Mouse (Mus musculus): ENCODE results near the gene Cd320.
"Not testable (repeated sequence)": the region's sequence is repeated elsewhere in the genome, so short reads cannot be mapped to it uniquely, and the experiment has no call there.

Cd320 gene

GRCm38 (mm10) chr17:33842966-33843795 is at the start of gene Cd320:
Gene Cd320 (plus strand): TSS chr17:33843091.
- DNase-seq: peak; percentile 91 to 93

- no peak for DNase-seq
Measured at GRCm38 (mm10) chr17:33798306-33798705, 44.6 kb upstream of the Cd320 start.

- no peak for DNase-seq
Measured at GRCm38 (mm10) chr17:33799277-33799676, 43.6 kb upstream of the Cd320 start.

DNA sequence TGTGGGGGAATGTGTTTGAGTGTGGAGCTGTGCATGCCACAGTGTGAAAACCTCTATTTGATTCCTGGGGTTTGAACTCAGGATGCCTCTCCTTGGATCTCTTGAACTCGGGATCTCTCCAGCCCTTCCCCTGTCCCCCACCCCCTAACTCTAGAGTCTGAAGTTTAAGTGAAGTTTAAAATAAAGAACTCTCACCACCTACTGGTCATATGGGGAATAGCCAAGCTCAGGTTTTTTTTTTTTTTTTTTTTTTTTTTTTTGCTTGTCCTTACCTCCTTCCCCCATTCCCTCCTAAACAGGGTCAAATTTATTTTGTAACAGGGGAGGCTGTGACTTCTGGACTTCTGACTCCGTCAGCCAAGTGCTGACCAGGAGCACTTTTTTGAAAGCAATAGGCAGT is 40.7 kb upstream of the Cd320 start:
- no peak for DNase-seq

DNA sequence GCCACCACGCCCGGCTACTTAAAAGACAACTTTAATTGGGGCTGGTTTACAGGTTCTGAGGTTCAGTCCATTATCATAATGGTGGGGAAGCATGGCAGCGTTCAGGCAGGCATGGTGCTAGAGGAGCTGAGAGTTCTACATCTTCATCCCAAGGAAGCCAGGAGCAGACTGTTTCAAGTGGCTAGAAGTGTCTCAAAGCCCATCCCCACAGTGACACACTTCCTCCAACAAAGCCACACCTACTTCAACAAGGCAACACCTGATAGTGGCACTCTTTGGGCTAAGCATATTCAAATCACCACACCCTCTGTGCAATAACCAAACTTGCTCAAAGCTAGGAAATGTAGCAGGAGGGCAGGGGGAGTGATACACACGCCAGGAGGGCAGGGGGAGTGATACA is 38.7 kb upstream of the Cd320 start:
- no peak for DNase-seq

- no peak for DNase-seq
Measured at GRCm38 (mm10) chr17:33804745-33805144, 38.1 kb upstream of the Cd320 start.

- DNase-seq: no peak
Measured at GRCm38 (mm10) chr17:33807181-33807888, 35.6 kb upstream of the Cd320 start.

GRCm38 (mm10) chr17:33808192-33808591 is 34.7 kb upstream of the Cd320 start:
- no peak for DNase-seq

GRCm38 (mm10) chr17:33810334-33811141 is 32.4 kb upstream of the Cd320 start, which contains the start of gene Kank3:
Gene Kank3 (plus strand): TSS chr17:33810519.
- DNase-seq: peak; percentile 84 to 89

DNA sequence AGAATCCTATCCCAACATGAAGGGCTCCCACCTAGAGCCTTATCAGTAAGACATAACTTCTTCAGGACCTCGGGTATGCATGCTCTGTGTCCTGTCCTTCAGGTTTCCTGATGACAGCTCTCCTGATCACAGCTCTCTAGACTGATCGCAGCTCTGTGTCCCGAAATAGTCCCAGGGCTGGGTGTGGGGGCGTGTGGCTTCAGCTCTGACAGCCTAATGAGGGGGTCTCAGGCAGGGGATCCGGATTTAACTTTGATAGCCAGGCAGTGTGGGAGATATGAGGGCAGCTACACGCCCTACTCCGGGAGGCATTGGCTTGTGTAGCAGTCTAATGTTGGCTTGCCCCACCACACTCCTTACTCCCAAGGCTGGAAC is 31.8 kb upstream of the Cd320 start:
- DNase-seq: no peak

- DNase-seq: no peak
Measured at GRCm38 (mm10) chr17:33812475-33812874, 30.4 kb upstream of the Cd320 start.

GRCm38 (mm10) chr17:33812990-33813389 is 29.9 kb upstream of the Cd320 start:
- no peak for DNase-seq

- DNase-seq: no peak
Measured at GRCm38 (mm10) chr17:33815399-33815798, 27.5 kb upstream of the Cd320 start.

DNA sequence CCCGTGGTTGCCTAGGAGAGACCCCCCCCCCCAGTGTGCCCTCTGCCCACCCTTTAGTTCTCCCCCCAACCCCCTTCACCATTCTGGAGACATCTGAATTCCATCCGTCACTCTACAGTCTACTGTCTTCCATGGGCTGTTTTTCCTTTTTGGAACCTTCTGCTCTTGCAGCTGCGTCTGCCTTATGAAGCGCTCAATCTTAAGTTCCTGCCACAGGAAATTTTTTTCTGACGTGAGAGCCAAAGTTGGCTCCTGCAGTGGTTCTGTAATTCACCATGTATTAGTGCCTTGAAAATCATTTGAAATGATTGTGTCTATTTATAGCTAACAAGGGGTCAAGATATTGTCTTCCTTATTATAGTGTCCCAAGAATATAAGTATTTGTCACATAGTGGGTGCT is 26.3 kb upstream of the Cd320 start:
- no peak for DNase-seq

DNA sequence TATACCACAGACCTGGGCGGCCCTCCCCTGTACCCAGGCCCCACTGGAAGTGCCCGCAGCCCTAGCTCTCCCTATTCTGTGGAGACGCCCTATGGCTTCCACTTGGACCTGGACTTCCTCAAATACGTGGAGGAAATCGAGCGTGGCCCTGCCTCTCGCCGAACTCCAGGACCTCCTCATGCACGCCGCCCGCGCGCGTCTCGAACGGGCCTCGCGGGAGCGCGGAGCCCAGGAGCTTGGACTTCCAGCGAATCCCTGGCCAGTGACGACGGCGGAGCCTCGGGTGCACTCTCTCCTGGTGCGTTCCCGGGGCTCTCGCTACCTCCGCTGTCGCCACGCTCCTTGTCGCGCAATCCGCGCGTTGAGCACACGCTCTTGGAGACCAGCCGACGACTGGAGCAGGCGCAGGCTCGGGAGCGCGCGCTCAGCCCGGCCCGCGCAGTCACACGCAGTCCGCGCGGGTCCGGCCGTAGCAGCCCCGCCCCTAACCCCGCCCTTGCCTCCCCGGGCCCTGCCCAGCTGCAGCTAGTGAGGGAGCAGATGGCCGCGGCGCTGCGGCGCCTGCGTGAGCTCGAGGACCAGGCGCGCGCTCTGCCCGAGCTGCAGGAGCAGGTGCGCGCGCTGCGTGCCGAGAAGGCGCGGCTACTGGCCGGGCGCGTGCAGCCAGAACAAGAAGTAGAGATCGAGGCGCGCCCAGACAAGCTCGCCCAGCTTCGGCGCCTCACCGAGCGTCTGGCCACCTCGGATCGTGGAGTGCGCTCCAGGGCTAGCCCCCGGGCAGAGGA is 25.5 kb upstream of the Cd320 start:
- peak; percentile 86 to 94 for DNase-seq

GRCm38 (mm10) chr17:33817969-33818643 is 24.8 kb upstream of the Cd320 start:
- DNase-seq: no peak

GRCm38 (mm10) chr17:33822436-33822959 is 20.4 kb upstream of the Cd320 start:
- DNase-seq: no peak

GRCm38 (mm10) chr17:33823171-33823570 is 19.7 kb upstream of the Cd320 start:
- not testable (repeated sequence) for DNase-seq

- DNase-seq: peak; percentile 98 to 99
Measured at GRCm38 (mm10) chr17:33824084-33824996, 18.6 kb upstream of the Cd320 start, which contains the start of the genes Rps28 and Ndufa7. Gene Rps28 (minus strand): TSS chr17:33824562. Gene Ndufa7 (plus strand): TSS chr17:33824572.

DNA sequence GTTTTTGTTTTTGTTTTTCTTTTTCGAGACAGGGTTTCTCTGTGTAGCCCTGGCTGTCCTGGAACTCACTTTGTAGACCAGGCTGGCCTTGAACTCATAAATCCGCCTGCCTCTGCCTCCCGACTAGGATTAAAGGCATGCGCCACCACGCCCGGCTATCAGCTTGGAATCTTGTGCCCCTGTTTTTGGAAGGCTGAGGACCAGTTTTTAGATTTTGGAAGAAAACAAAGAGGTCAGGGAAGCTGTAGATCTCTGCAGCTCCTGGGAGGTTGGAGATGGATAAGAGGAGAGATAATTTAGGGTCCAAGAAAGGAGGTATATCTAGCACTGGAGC is 17.9 kb upstream of the Cd320 start:
- DNase-seq: not testable (repeated sequence)
